Mouse (Mus musculus) liver, embryonic 14.5 days (tissue): ENCODE data around the gene Ilk. TPM values are rescaled to one million over a fixed set of nuclear protein-coding genes. Genes with fewer than 3 reads are reported as not detected.

Experiments used
- ATAC-seq: fragments of 200-750 bp; cut with Nextera tagmentation; 2 replicates; pipeline ENCODE4 v1.8.0; 2017; ENCODE audit warnings: moderate number of reproducible peaks, mild to moderate bottlenecking, moderate library complexity; ENCODE audit not compliant: insufficient read depth
- DNase-seq, 3 experiments: peaks; one replicate each; pipeline ENCODE4 v3.0.0-alpha.2; 2012 to 2013; ENCODE audit warnings: low read depth in 3 of 3, low spot score in 3 of 3
- H3K27ac ChIP-seq: fragments of 300-500 bp; sonication (generic); 2 replicates; pipeline ENCODE4 v1.5.1; 2014; ENCODE audit warnings: moderate library complexity, mild to moderate bottlenecking, control low read depth, inconsistent platforms
- H3K27me3 ChIP-seq: fragments of 300-500 bp; sonication (generic); 2 replicates; pipeline ENCODE4 v1.6.1; 2014; ENCODE audit warnings: mild to moderate bottlenecking, low read length, moderate library complexity; ENCODE audit not compliant: control insufficient read depth, insufficient read depth
- H3K36me3 ChIP-seq: fragments of 300-500 bp; sonication (generic); replicated peaks from 2 replicates; pipeline ENCODE4 v1.6.1; 2014; ENCODE audit warnings: low read depth; ENCODE audit not compliant: control insufficient read depth, insufficient read depth
- H3K4me1 ChIP-seq, 2 experiments: fragments of 200-500 bp in 1 of 2; fragments of 300-500 bp in 1 of 2; sonication (generic) in 1 of 2; replicated peaks; 2 replicates each; pipeline ENCODE4 v1.6.1; 2012 to 2014; ENCODE audit warnings: antibody characterized with exemption in 1 of 2, inconsistent platforms in 1 of 2, low read length in 1 of 2; ENCODE audit not compliant: control insufficient read depth in 2 of 2, insufficient read depth in 2 of 2
- H3K4me2 ChIP-seq: fragments of 300-500 bp; sonication (generic); 2 replicates; pipeline ENCODE4 v1.6.1; 2014; ENCODE audit warnings: low read depth, mild to moderate bottlenecking, control low read depth, moderate library complexity
- H3K4me3 ChIP-seq, 2 experiments: fragments of 200-500 bp in 1 of 2; fragments of 300-500 bp in 1 of 2; sonication (generic) in 1 of 2; 2 replicates each; pipeline ENCODE4 v1.5.1; 2012 to 2014; ENCODE audit warnings: low read depth in 2 of 2, low read length in 2 of 2, mild to moderate bottlenecking in 2 of 2, control low read depth in 1 of 2, inconsistent platforms in 1 of 2, moderate library complexity in 1 of 2; ENCODE audit not compliant: insufficient read depth in 1 of 2
- H3K9ac ChIP-seq: fragments of 300-500 bp; sonication (generic); replicated peaks from 2 replicates; pipeline ENCODE4 v1.6.1; 2014; ENCODE audit warnings: mild to moderate bottlenecking, control low read depth, moderate library complexity
- H3K9me3 ChIP-seq: fragments of 300-500 bp; sonication (generic); 2 replicates; pipeline ENCODE4 v1.6.1; 2016; ENCODE audit warnings: low read length, mixed read lengths; ENCODE audit not compliant: control insufficient read depth
- CTCF ChIP-seq: IDR thresholded peaks from 2 replicates; pipeline ENCODE4 v1.5.1; 2016; ENCODE audit warnings: antibody characterized with exemption, low read depth, control low read depth
- EP300 ChIP-seq: IDR thresholded peaks from 2 replicates; pipeline ENCODE4 v1.6.1; 2016; ENCODE audit warnings: antibody characterized with exemption, low read depth
- WGBS: fragments of 180-500 bp; shearing (Covaris S2); extraction: QIAGEN DNeasy Blood & Tissue Kit; methylation state at CpG from one replicate; pipeline ENCODE4 v1.1.7; 2014; ENCODE audit not compliant: insufficient replicate concordance; 5-methylcytosine and 5-hydroxymethylcytosine counted together
- polyA plus RNA-seq, 2 experiments: library from polyadenylated mRNA; depleted of rRNA in 1 of 2; stranded (reverse) in 1 of 2; unstranded in 1 of 2; fragments of >200 nt; fragmentation: Nextera tagmentation in 1 of 2; extraction: Ambion mirVana in 1 of 2; gene quantifications; 2 replicates each; pipeline versions ENCODE4 v1.2.1 to v1.2.3; 2012 to 2014

Gene Ilk
- polyA plus RNA-seq, 2 experiments = 71.1 to 110 TPM

- no peaks in the 10 kb centered on the region for H3K9me3 ChIP-seq
- ATAC-seq (no peak), DNase-seq (no peak)
- H3K4me2 ChIP-seq = no peak overlapping the region
- no peaks in the 10 kb centered on the region for H3K27me3 ChIP-seq
- H3K9ac ChIP-seq = no peak overlapping the region
- TF ChIP-seq CTCF (no peak), EP300 (no peak)
- WGBS = 54% methylated on average over 1 of the region's 1 CpGs
- H3K36me3 ChIP-seq = no peaks in the 10 kb centered on the region
- no peaks in the 10 kb centered on the region; a peak in 1 of 4 replicates for H3K4me1 ChIP-seq
- H3K4me3 ChIP-seq = no peak overlapping the region
- no peak overlapping the region for H3K27ac ChIP-seq
These were observed 40.9 kb downstream of the Ilk start for GRCm38 (mm10) chr7:105777316-105777715.

- H3K9me3 ChIP-seq = no peaks in the 10 kb centered on the region
- DNase-seq = no peak
- H3K4me1 ChIP-seq = no peaks in the 10 kb centered on the region; a peak in 1 of 4 replicates
- H3K27ac ChIP-seq = no peak overlapping the region
- no peaks in the 10 kb centered on the region for H3K27me3 ChIP-seq
- no peaks in the 10 kb centered on the region for H3K36me3 ChIP-seq
- 0 out of 2 replicates have a peak overlapping the region, but pooled peaks have one; percentile 6 for H3K4me2 ChIP-seq
- 31% methylated on average over 13 of the region's 13 CpGs for WGBS
- H3K9ac ChIP-seq = no peak overlapping the region
- peak; percentile 21; the same call in 1 of the 2 replicates for ATAC-seq
- TF ChIP-seq CTCF = no peak
- no peak for TF ChIP-seq EP300
- no peak overlapping the region for H3K4me3 ChIP-seq
These were observed 41.6 kb downstream of the Ilk start for GRCm38 (mm10) chr7:105777797-105778552.

- Histone ChIP-seq H3K4me1 (no peaks in the 10 kb centered on the region; a peak in 1 of 4 replicates), H3K9ac (no peak overlapping the region), H3K9me3 (no peaks in the 10 kb centered on the region), H3K27me3 (no peaks in the 10 kb centered on the region), H3K4me2 (no peak overlapping the region), H3K27ac (no peak overlapping the region), H3K36me3 (no peaks in the 10 kb centered on the region), H3K4me3 (no peak overlapping the region)
- DNase-seq (no peak), ATAC-seq (0 out of 2 replicates have a peak, but pooled peaks have one; percentile 14)
- TF ChIP-seq EP300 (no peak), CTCF (no peak)
- WGBS = 14% methylated on average over 4 of the region's 4 CpGs
These were observed 42.3 kb downstream of the Ilk start for GRCm38 (mm10) chr7:105778553-105779265.

GRCm38 (mm10) chr7:105783861-105784260 lies 47.5 kb downstream of the Ilk start:
- no peak overlapping the region for H3K4me2 ChIP-seq
- no peak for DNase-seq
- no peak for ATAC-seq
- H3K9ac ChIP-seq = no peak overlapping the region
- no peak overlapping the region for H3K27ac ChIP-seq
- H3K4me1 ChIP-seq = no peaks in the 10 kb centered on the region
- no peaks in the 10 kb centered on the region for H3K36me3 ChIP-seq
- no peaks in the 10 kb centered on the region for H3K9me3 ChIP-seq
- peaks cover 38% of the 10 kb centered on the region for H3K27me3 ChIP-seq
- TF ChIP-seq EP300 (no peak), CTCF (no peak)
- 32% methylated on average over 4 of the region's 4 CpGs for WGBS
- H3K4me3 ChIP-seq = no peak overlapping the region

- Histone ChIP-seq H3K4me3 (no peak overlapping the region), H3K4me1 (no peaks in the 10 kb centered on the region), H3K36me3 (no peaks in the 10 kb centered on the region), H3K9ac (no peak overlapping the region), H3K27ac (no peak overlapping the region), H3K4me2 (no peak overlapping the region), H3K27me3 (peaks cover 45% of the 10 kb centered on the region), H3K9me3 (no peaks in the 10 kb centered on the region)
- DNase-seq (no peak), ATAC-seq (no peak)
- 19% methylated on average over 4 of the region's 4 CpGs for WGBS
- TF ChIP-seq EP300 (no peak), CTCF (no peak)
These were observed 48.2 kb downstream of the Ilk start for GRCm38 (mm10) chr7:105784556-105784955.
